Mouse (Mus musculus): ENCODE data around the gene Rcan2. TPM values are rescaled to one million over a fixed set of nuclear protein-coding genes. Genes with fewer than 3 reads are reported as not detected.

Gene Rcan2
- polyA plus RNA-seq, 1 experiment from 2014 or later: 1.3 TPM

- H3K9me3 ChIP-seq (ENCODE audit: control insufficient read depth): no peaks in the 10 kb centered on the region
- no peak overlapping the region for H3K27ac ChIP-seq (ENCODE audit: low read depth, low read length)
- no peaks in the 10 kb centered on the region for H3K36me3 ChIP-seq (ENCODE audit: control insufficient read depth, insufficient read depth)
- ATAC-seq: no peak
- H3K4me1 ChIP-seq (replicated peaks; ENCODE audit: control insufficient read depth, insufficient read depth, low read length): no peaks in the 10 kb centered on the region
- WGBS: 72% methylated on average over 6 of the region's 6 CpGs
- no peak overlapping the region for H3K4me3 ChIP-seq (ENCODE audit: low read depth, low read length)
- no peak for TF ChIP-seq CTCF (IDR thresholded peaks at IDR 0.05; ENCODE audit: low read depth)
- no peak overlapping the region for H3K4me2 ChIP-seq (replicated peaks; ENCODE audit: low read depth)
- H3K27me3 ChIP-seq (replicated peaks; ENCODE audit: control insufficient read depth, insufficient read depth, low read length): peaks cover 10% of the 10 kb centered on the region; the same call in 1 of the 2 replicates
- no peak overlapping the region for H3K9ac ChIP-seq (ENCODE audit: low read depth, low read length)
Measured at GRCm38 (mm10) chr17:43803764-43804163, 2.6 kb downstream of the Rcan2 start.

- Histone ChIP-seq H3K36me3 (ENCODE audit: control insufficient read depth, insufficient read depth) (no peaks in the 10 kb centered on the region), H3K4me1 (replicated peaks; ENCODE audit: control insufficient read depth, insufficient read depth, low read length) (no peaks in the 10 kb centered on the region), H3K27me3 (replicated peaks; ENCODE audit: control insufficient read depth, insufficient read depth, low read length) (peaks cover 6% of the 10 kb centered on the region; the same call in 1 of the 2 replicates), H3K27ac (ENCODE audit: low read depth, low read length) (no peak overlapping the region), H3K9me3 (ENCODE audit: control insufficient read depth) (no peaks in the 10 kb centered on the region), H3K9ac (ENCODE audit: low read depth, low read length) (no peak overlapping the region), H3K4me2 (replicated peaks; ENCODE audit: low read depth) (no peak overlapping the region), H3K4me3 (ENCODE audit: low read depth, low read length) (no peak overlapping the region)
- TF ChIP-seq CTCF (IDR thresholded peaks at IDR 0.05; ENCODE audit: low read depth): peak; percentile 43
- no peak for ATAC-seq
- WGBS: 70% methylated on average over 4 of the region's 4 CpGs
Measured at GRCm38 (mm10) chr17:43806841-43807240, 5.7 kb downstream of the Rcan2 start.

- 33% methylated on average over 4 of the region's 4 CpGs for WGBS
- ATAC-seq: no peak
- Histone ChIP-seq H3K36me3 (ENCODE audit: control insufficient read depth, insufficient read depth) (no peaks in the 10 kb centered on the region), H3K27me3 (replicated peaks; ENCODE audit: control insufficient read depth, insufficient read depth, low read length) (no peaks in the 10 kb centered on the region), H3K4me1 (replicated peaks; ENCODE audit: control insufficient read depth, insufficient read depth, low read length) (no peaks in the 10 kb centered on the region), H3K4me2 (replicated peaks; ENCODE audit: low read depth) (no peak overlapping the region), H3K27ac (ENCODE audit: low read depth, low read length) (no peak overlapping the region), H3K9me3 (ENCODE audit: control insufficient read depth) (no peaks in the 10 kb centered on the region), H3K9ac (ENCODE audit: low read depth, low read length) (no peak overlapping the region), H3K4me3 (ENCODE audit: low read depth, low read length) (no peak overlapping the region)
- TF ChIP-seq CTCF (IDR thresholded peaks at IDR 0.05; ENCODE audit: low read depth): no peak
Measured at GRCm38 (mm10) chr17:43811453-43811852, 10.3 kb downstream of the Rcan2 start.

GRCm38 (mm10) chr17:43815376-43815775 is 14.2 kb downstream of the Rcan2 start:
- no peak overlapping the region for H3K27ac ChIP-seq (ENCODE audit: low read depth, low read length)
- no peak overlapping the region for H3K4me2 ChIP-seq (replicated peaks; ENCODE audit: low read depth)
- H3K4me1 ChIP-seq (replicated peaks; ENCODE audit: control insufficient read depth, insufficient read depth, low read length): no peaks in the 10 kb centered on the region
- H3K4me3 ChIP-seq (ENCODE audit: low read depth, low read length): no peak overlapping the region
- ATAC-seq: no peak
- WGBS: 80% methylated on average over 4 of the region's 4 CpGs
- no peak for TF ChIP-seq CTCF (IDR thresholded peaks at IDR 0.05; ENCODE audit: low read depth)
- no peaks in the 10 kb centered on the region for H3K27me3 ChIP-seq (replicated peaks; ENCODE audit: control insufficient read depth, insufficient read depth, low read length)
- H3K9ac ChIP-seq (ENCODE audit: low read depth, low read length): no peak overlapping the region
- H3K9me3 ChIP-seq (ENCODE audit: control insufficient read depth): no peaks in the 10 kb centered on the region
- no peaks in the 10 kb centered on the region for H3K36me3 ChIP-seq (ENCODE audit: control insufficient read depth, insufficient read depth)

GRCm38 (mm10) chr17:43816480-43816879 is 15.3 kb downstream of the Rcan2 start:
- H3K4me1 ChIP-seq (replicated peaks; ENCODE audit: control insufficient read depth, insufficient read depth, low read length): no peaks in the 10 kb centered on the region
- H3K27ac ChIP-seq (ENCODE audit: low read depth, low read length): no peak overlapping the region
- H3K36me3 ChIP-seq (ENCODE audit: control insufficient read depth, insufficient read depth): no peaks in the 10 kb centered on the region
- TF ChIP-seq CTCF (IDR thresholded peaks at IDR 0.05; ENCODE audit: low read depth): no peak
- no peak overlapping the region for H3K4me2 ChIP-seq (replicated peaks; ENCODE audit: low read depth)
- 0 out of 2 replicates have a peak, but pooled peaks have one; percentile 22 for ATAC-seq
- no peaks in the 10 kb centered on the region for H3K27me3 ChIP-seq (replicated peaks; ENCODE audit: control insufficient read depth, insufficient read depth, low read length)
- no peak overlapping the region for H3K9ac ChIP-seq (ENCODE audit: low read depth, low read length)
- no peak overlapping the region for H3K4me3 ChIP-seq (ENCODE audit: low read depth, low read length)
- no peaks in the 10 kb centered on the region for H3K9me3 ChIP-seq (ENCODE audit: control insufficient read depth)
- 71% methylated on average over 1 of the region's 1 CpGs for WGBS

- H3K4me3 ChIP-seq (ENCODE audit: low read depth, low read length): no peak overlapping the region
- no peaks in the 10 kb centered on the region for H3K36me3 ChIP-seq (ENCODE audit: control insufficient read depth, insufficient read depth)
- H3K9me3 ChIP-seq (ENCODE audit: control insufficient read depth): no peaks in the 10 kb centered on the region
- 83% methylated on average over 10 of the region's 10 CpGs for WGBS
- no peak overlapping the region for H3K9ac ChIP-seq (ENCODE audit: low read depth, low read length)
- no peak for ATAC-seq
- no peak overlapping the region for H3K4me2 ChIP-seq (replicated peaks; ENCODE audit: low read depth)
- H3K4me1 ChIP-seq (replicated peaks; ENCODE audit: control insufficient read depth, insufficient read depth, low read length): no peaks in the 10 kb centered on the region
- no peaks in the 10 kb centered on the region for H3K27me3 ChIP-seq (replicated peaks; ENCODE audit: control insufficient read depth, insufficient read depth, low read length)
- no peak for TF ChIP-seq CTCF (IDR thresholded peaks at IDR 0.05; ENCODE audit: low read depth)
- no peak overlapping the region for H3K27ac ChIP-seq (ENCODE audit: low read depth, low read length)
Measured at GRCm38 (mm10) chr17:43817171-43817570, 16.0 kb downstream of the Rcan2 start.

GRCm38 (mm10) chr17:43818390-43818789 is 17.2 kb downstream of the Rcan2 start:
- H3K9ac ChIP-seq (ENCODE audit: low read depth, low read length): no peak overlapping the region
- no peak overlapping the region for H3K4me3 ChIP-seq (ENCODE audit: low read depth, low read length)
- no peaks in the 10 kb centered on the region for H3K27me3 ChIP-seq (replicated peaks; ENCODE audit: control insufficient read depth, insufficient read depth, low read length)
- no peaks in the 10 kb centered on the region for H3K4me1 ChIP-seq (replicated peaks; ENCODE audit: control insufficient read depth, insufficient read depth, low read length)
- H3K9me3 ChIP-seq (ENCODE audit: control insufficient read depth): no peaks in the 10 kb centered on the region
- TF ChIP-seq CTCF (IDR thresholded peaks at IDR 0.05; ENCODE audit: low read depth): no peak; the same call in 1 of the 2 replicates
- no peaks in the 10 kb centered on the region for H3K36me3 ChIP-seq (ENCODE audit: control insufficient read depth, insufficient read depth)
- 78% methylated on average over 6 of the region's 6 CpGs for WGBS
- H3K4me2 ChIP-seq (replicated peaks; ENCODE audit: low read depth): no peak overlapping the region
- ATAC-seq: no peak
- no peak overlapping the region for H3K27ac ChIP-seq (ENCODE audit: low read depth, low read length)
